Mouse (Mus musculus) yolk sac, embryonic 10.5 days (tissue): ENCODE data around the gene Ltbp4.

Source experiments
- DNase-seq: peaks from one replicate; pipeline ENCODE4 v3.0.0-alpha.2; 2017; ENCODE audit warnings: low spot score

Gene Ltbp4

DNA sequence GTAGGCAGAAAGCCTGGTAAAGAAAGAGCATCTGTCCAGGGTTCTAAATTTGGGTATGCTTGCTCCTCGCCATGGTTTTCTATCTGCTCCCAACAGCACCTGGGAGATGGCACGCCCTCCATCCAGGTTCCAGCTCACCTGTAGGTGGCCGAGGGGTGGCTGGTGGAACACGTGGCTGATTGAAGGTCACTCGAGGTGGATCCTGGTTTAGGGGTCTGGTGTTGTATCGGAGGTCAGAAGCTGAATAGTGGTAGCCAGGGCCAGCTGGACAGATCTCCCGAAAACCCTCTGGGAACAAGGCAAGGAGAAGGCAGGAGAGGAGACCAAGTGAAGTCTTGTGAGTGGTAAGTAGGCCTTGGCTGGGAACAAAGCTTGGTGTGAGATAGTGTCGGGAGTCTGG is 10.0 kb downstream of the Ltbp4 start:
- DNase-seq = no peak

- DNase-seq = no peak
Observed at GRCm38 (mm10) chr7:27326101-27326880, 11.2 kb downstream of the Ltbp4 start.

- DNase-seq = peak; percentile 51
Observed at GRCm38 (mm10) chr7:27325697-27326096, 11.8 kb downstream of the Ltbp4 start.

- no peak for DNase-seq
Observed at GRCm38 (mm10) chr7:27324928-27325327, 12.6 kb downstream of the Ltbp4 start.

DNA sequence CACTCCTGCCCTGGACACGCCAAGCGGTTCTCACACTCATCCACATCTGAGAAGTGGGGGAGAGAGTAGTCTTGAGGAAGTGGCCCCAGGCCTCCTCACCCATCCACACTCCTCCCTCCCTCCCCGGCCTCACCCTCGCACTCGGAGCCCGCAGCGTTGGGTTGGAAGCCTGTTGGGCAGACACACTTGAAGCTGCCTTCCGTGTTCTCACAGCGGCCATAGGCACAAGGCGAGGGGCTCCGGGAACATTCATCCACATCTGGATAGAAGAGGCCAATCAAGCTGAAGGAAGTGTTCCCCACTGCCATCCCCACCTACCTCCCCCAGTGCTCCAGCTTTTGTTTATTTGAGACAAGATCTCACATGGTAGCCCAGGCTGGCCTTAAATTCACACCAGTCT is 13.3 kb downstream of the Ltbp4 start:
- DNase-seq = no peak

GRCm38 (mm10) chr7:27323001-27323400 is 14.5 kb downstream of the Ltbp4 start:
- DNase-seq = no peak

DNA sequence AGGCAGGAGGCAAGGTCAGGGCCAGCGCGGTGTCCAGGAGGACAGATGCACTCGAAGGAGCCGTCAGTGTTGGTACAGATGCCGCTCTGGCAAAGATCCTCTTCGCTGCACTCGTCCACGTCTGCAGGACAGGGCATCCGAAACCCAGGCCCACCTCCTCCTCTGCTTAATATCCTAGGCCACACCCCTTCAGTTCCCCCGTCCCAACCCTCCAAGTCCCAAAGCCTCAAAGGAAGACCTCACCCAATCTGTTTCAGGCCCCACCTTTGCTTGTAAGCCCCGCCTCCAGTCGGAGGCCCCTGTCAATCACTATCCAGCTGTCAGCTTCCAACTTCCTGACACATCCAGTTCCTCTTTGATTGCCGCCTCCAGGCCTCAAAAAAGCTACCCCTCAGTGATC is 15.2 kb downstream of the Ltbp4 start:
- DNase-seq = no peak

DNA sequence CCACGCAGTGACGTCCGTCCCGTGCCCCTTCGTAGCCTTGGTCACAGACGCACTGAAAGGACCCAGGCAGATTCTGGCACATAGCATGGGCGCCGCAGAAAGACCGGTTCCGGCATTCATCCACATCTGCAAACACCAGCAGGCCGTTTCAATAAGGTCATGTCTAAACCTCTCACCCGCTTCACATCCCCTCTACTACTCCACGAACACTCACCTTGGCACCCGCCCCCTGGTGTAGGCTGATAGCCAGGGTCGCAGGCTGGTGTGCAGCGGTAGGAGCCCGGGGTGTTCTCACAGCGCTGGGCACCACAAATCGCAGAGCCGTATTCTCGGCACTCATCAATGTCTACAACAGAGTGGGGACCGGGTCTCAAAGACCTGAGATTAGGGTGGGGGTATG is 18.1 kb downstream of the Ltbp4 start:
- no peak for DNase-seq

- DNase-seq = no peak
Observed at GRCm38 (mm10) chr7:27315958-27316357, 21.5 kb downstream of the Ltbp4 start.

DNA sequence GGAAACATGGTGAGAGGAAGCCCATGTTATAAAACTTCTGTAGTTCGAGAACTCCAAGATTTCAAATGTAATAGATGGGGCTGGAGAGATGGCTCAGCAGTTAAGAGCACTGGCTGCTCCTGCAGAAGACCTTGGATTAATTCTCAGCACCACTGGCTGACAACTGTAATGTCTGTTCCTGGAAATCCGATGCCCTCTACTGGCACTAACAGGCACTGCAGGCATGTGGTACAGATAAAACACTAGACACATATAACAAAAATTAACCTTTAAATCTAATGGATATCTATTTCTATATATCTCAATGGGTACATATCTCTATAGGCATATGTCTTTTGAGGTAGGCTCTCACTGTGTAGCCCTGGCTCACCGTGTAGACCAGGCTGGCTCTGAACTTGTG is 23.1 kb downstream of the Ltbp4 start:
- DNase-seq = no peak

GRCm38 (mm10) chr7:27311651-27312284 is 25.7 kb downstream of the Ltbp4 start:
- DNase-seq = no peak

DNA sequence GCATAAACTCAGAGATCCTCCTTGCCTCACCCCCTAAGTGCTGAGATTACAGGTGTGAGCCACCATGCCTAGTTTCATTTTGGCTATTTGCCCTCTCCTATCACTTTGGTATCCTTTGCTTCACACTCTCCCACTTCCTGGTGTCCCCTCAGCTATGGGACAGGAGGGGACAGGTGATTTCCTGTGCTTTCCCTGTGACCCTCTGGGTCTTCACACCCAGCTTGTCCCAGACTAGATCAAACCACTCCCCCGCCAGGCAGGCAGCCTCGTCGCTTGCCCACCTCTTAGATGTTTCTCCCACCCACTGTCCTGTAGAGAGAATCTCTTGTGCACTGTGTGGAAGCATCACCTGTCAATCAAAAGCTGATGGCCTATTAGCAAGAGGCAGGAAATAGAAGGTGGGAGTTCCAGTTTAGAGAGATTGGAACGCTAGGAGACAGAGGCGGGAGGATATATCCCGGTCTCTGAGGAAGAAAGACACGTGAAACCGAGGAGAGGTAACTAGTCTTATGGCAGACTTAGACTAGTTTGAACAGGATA is 26.4 kb downstream of the Ltbp4 start:
- no peak for DNase-seq

DNA sequence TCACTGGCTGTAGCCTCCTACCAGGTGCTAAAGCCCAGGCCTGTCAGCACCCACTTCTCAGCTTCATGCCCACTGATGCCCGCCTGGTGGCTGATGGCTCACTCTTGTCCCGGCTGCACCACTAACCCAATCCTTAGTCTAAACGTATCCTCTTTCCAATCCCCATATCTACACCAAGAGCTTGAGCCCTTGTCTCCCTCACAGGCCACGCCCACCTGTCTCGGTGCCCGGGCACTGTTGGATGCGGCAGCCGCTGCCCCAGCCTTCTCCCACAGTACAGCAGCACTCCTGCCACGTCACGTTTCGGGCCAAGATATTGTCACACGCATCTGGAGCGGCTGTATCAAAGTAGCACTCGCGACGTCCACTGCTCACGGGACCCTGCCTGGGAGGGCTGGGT is 27.2 kb downstream of the Ltbp4 start:
- no peak for DNase-seq

DNA sequence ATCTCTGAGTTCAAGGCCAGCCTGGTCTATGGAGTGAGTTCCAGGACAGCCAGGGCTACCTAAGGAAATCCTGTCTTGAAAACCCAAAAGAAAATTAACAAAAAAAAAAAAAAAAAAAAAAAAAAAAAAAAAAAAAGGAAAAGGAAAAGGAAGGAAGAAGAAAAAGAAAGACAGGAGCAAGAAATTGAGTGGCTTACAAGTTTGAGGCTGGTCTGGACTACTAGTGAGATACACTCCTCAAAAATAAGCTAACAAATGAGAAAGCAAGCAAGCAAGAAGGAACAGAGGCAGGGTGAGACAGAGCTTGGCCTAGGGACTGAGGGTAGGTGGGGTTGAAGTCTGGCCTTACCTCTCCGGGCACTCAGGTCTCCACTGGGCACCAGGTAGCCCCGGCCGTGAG is 27.7 kb downstream of the Ltbp4 start:
- no peak for DNase-seq

GRCm38 (mm10) chr7:27308821-27309549 is 28.5 kb downstream of the Ltbp4 start:
- peak; percentile 57 for DNase-seq

DNA sequence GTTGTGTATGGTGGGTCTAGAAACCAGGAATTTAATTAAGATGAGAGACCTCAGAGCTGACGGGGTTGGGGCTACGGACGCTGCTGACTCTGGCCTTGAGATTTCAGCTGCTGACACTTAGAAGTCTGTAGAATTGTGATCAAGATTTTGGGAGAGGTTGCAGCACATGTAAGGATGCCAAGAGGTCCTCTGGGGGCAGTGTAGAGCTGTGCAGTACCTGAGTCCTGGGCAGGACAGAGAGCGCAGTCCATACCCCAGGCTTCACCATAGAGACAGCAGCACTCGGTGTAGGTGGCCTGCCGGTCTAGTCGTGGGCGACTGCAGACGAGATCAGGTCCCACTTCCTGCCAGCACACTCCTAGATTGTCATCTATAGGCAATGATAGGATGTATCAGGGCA is 29.9 kb downstream of the Ltbp4 start:
- no peak for DNase-seq

DNA sequence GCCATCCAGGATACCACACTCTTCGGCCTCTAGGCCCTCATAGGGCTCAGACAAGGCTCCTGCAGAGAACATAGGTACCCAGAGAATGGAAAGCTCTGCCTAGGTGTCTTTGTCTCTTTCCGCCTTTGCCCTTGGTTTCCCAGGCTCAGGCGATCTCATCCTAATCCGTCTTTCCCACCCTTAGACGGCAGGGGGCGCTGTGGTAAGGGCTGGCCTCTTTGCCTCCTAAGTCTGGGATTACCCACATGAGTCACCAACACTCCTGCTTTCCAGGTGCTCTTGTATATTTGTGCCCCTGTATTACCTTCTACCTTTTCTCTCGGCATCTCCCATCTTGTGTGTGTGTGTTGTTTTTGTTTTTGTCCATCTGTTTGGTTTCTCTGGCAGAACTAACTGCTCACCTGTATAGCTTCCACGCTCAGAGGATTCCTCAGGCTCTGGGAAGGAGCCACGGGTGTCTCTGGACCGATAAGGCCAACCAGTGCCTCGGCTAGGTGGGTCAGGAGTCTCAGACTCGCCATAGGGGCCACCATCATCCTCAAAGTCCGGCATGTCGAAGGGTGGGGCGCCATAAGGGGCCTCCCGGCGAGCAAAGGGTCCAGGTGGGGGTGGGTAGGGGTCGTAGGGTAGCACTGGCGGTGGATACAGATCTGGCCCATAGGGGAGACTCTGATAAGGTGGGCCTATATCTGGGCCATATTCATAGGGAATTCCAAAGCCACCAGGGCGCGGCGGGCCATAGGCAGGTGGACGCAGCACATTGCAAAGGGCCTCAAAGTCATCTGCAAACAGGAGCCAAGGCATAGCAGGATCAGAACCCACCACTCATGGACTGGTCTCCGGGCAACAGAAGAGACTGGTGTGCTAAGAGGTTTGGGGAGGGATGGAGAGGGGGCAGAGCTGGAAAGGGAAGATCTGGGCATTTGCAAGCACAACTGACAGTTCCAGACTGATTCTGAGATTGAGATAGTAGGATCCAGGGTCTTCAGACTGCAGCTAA is 31.0 kb downstream of the Ltbp4 start:
- no peak for DNase-seq

DNA sequence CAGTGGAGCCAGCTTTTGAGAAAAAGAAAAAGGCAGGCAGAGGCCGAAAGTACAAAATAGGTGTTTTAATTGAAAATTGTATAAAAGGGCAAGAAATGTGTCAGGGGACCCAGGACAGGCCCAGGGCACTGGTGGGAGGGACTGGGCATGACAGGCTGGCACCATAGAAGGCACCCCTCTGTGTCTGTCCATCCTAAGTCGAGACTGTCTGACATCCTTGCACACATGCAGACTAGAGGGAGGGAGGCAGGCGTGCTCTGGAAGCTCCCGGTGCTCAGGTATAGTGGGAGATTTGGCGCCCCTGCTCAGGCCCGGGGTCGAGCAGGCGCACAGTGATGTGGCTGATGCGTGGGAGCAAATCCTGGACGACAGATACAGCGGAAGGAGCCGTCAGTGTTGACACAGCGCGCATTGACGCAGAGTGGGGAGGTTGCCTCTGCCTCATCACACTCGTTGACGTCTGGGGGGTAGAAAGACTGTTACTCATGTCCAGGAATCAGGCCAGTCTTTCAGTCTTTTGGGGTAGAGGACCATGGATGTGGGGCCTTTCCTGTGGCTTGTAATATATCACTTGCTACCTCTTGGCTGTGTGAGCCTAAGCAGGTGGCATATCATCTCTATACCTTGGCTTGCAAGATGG is 32.3 kb downstream of the Ltbp4 start:
- no peak for DNase-seq

GRCm38 (mm10) chr7:27302172-27302571 is 35.3 kb downstream of the Ltbp4 start:
- no peak for DNase-seq

- DNase-seq = no peak
Observed at GRCm38 (mm10) chr7:27300801-27301200, 36.7 kb downstream of the Ltbp4 start.

GRCm38 (mm10) chr7:27300351-27300750 is 37.1 kb downstream of the Ltbp4 start:
- no peak for DNase-seq
